Mouse (Mus musculus) left cerebral cortex, adult 2 months (tissue): Measurements from ENCODE around the gene Mcf2l. TPM values are rescaled to one million over a fixed set of nuclear protein-coding genes. Genes with fewer than 3 reads are reported as not detected.

Experiments
- DNase-seq, 2 experiments: peaks; one replicate each; pipeline ENCODE4 v3.0.0; 2021 to 2022; ENCODE audit warnings: low spot score in 2 of 2, mixed read lengths in 1 of 2; ENCODE audit errors: extremely low spot score in 1 of 2
- H3K27ac ChIP-seq: fragments of 200-600 bp; 2 replicates; pipeline ENCODE4 v1.8.1; 2022
- H3K4me3 ChIP-seq: fragments of 200-600 bp; 2 replicates; pipeline ENCODE4 v1.8.1; 2022
- CTCF ChIP-seq: fragments of 200-600 bp; IDR thresholded peaks from 2 replicates; pipeline ENCODE4 v1.8.1; 2022; ENCODE audit warnings: antibody characterized with exemption, mild to moderate bottlenecking, moderate library complexity
- intact Hi-C: fragments of 180-260 bp; cut with DNase I; formaldehyde crosslinking; loops from one replicate; pipeline ENCODE4 v1.15.1; 2025
- microRNA-seq, 2 experiments: library from miRNA; unstranded; fragments of <30 nt; microRNA quantifications; one replicate each; pipeline ENCODE4 v1.2.0; 2021
- total RNA-seq, 2 experiments: library from RNA; stranded (reverse); gene quantifications; 2 replicates each; pipeline ENCODE4 v1.2.3; 2021

The Mcf2l gene
- total RNA-seq, 2 experiments from 2014 or later: 235 to 280 TPM

GRCm38 (mm10) chr8:13063112-13063511, 189.5 kb downstream of the Mcf2l start:
- no peak for TF ChIP-seq CTCF
- intact Hi-C loops: no loop called here
- Histone ChIP-seq H3K4me3 (no peak overlapping the region), H3K27ac (no peak overlapping the region)
- no peak for DNase-seq

Small RNA genes lying within 50 kb of the gene (microRNA-seq; reads per million reads assigned to microRNA genes)
- 0 to 0.73 reads per million in 2 experiments for gene Gm38671

Other genes starting within 250 kb of the Mcf2l start
- 10 to 100 TPM; 35.3 to 36.1 TPM for gene Tubgcp3, start 201.6 kb upstream of the Mcf2l start, total RNA-seq
- gene Atp11a, start 116.8 kb upstream of the Mcf2l start, total RNA-seq: 10 to 100 TPM; 47.5 to 55.7 TPM
- under 1 TPM in 1 of 2 experiments, not detected in 1; 0.49 TPM for gene F7, start 152.2 kb downstream of the Mcf2l start, total RNA-seq
- gene F10, start 163.5 kb downstream of the Mcf2l start, total RNA-seq: under 1 TPM in 1 of 2 experiments, not detected in 1; 0.45 TPM
- not detected for gene Proz, start 187.1 kb downstream of the Mcf2l start, total RNA-seq
- 10 to 100 TPM; 27.8 to 30.7 TPM for gene Pcid2, start 231.7 kb downstream of the Mcf2l start, total RNA-seq
- gene Cul4a, start 231.8 kb downstream of the Mcf2l start, total RNA-seq: 10 to 100 TPM; 53.4 to 54.0 TPM